Mouse (Mus musculus) adrenal gland (tissue): ENCODE measurements at regions not wholly inside any gene's neighbourhood (a gene's known extent, or its start where the extent isn't known, plus 50 kb on each side); places are given as distances from the start of the nearest gene placed in this dataset.

Source experiments
- intact Hi-C: fragments of 180-260 bp; cut with DNase I; formaldehyde crosslinking; loops from one replicate; pipeline ENCODE4 v1.15.1; 2025

DNA sequence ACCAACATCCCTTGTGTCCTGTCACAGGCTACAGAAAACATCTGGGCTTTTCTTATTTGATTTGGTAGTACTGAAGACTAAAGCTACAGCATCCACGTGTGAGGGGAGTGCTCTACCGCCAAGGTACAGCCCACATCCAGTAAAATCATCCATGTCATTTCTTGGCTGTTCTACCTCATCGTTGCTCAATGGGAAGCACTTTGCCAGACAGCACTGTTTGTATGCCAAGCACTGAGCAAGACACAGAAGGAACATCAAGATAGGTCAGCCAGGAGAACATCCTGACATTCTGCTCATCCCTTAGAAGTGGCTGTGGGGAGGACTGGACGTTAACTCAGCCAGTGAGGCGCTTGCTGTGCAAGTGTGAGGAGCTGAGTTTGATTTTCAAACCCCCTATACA lies 178.9 kb downstream of the Insig2 start:
- intact Hi-C loops = no loop called here

DNA sequence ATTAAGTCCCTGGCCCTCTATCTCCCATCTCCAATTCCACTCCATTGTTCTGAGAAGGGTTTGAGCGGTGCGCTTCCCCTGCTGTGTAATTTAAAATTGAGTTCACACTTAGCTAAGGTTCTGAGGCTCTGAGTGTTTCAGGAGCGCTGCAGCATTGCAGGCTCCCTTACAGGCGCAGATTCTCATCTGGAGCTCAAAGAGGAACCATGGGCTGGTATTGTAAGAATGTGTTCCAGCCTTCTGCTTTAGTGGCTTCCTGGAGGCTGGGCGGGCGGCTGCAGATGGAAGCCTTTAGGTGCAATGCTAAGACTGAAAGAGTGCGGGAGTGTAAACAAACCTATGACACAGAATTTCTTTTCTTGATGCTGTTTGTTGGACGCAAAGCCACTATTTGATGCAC lies 177.8 kb downstream of the Insig2 start:
- intact Hi-C loops = no loop called here

DNA sequence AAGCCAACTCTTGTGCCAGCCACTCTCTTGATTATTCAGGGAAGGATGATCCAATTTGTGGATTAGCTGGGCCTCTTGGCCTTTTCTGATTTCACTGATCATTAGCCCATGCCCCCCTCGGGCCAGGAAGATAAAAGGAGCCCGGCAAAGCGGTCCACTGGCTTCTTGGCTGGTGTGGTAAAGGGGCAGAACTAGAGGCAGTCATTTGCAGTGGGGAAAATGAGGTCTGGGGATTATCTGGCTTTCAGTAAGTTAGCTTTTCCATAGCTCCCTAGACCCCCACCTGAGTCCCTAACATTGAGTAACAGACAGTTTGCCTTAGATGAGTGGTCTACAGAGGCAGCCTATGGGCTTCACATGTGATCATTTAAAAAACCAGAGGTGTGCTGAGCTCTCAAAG lies 163.7 kb downstream of the Insig2 start:
- intact Hi-C loops = no loop called here

DNA sequence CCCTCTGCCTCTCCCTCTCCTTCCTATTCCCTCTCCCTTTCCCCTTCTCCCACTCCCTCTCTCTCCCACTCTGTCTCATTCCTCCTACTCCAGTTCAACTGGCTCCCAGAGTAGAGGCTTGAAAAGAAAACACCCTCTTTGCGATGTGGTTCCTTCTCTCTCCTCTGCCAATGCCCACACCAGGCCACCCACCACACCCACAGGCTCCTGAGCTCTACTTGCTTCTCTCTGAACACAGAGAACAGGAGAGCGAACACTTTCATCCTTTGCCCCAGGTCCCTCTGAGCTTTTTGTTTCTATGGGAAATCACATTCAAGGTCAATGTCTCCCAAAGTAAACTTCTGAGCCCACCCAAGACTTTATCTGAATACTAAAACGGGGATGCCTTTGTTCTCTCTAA lies 155.8 kb downstream of the Insig2 start:
- intact Hi-C loops = no loop called here

DNA sequence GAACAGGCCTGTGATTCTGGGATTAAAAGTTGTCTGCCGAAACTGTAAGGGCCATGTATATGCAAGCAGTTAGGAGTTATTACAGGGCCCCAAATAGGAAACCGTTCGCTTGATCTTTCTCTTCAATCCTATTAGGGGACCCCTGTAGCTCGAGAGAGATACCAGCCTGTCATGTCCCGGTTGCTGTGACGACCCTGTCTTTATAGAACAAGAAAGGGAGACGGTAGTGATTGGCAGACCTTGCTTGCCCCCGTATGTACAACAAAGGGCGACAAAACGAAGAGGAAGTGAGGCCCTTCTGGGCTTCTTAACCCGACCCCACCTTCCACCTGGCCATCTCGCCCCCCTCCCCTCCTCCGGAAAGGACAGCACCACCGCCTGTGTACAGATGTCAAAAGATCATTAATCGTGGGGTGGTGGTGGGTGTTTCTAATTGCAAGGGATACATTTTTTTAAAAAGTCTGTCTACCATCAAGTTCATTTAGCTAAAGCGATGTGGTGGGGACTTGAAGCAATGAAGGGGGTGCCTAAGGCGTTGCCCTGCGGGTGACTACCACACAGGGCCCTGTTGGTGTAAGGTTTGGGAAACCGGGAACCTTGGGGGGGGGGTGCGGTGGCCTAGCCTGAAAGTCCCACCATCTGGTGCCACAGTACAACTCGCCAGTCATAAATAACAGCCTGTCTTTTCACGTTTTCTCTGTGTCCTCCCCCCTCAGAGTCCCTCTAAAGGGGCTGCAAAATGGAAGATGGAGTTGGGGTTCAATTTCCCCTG lies 155.1 kb downstream of the Insig2 start:
- intact Hi-C loops = no loop called here

DNA sequence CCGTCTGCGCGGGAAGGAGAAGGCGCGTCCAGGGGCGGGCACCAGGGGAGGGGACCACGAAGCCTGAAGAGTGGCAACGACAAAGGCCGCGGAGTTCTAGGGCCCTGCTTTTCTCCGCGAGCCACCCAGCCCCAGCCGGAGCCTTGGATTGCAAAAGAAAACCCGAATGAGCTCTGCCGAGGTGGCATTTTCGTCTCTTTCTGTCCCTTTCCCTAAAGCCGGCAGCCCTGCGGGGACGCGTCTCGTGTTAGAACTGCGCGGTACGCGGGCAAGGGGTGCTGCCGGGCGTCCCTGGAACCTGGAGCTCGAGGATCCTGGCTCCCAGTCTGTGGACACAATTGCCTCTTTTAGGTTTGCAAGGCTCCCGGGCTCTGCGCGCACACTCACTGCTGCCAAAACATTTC lies 154.5 kb downstream of the Insig2 start:
- intact Hi-C loops = no loop called here

DNA sequence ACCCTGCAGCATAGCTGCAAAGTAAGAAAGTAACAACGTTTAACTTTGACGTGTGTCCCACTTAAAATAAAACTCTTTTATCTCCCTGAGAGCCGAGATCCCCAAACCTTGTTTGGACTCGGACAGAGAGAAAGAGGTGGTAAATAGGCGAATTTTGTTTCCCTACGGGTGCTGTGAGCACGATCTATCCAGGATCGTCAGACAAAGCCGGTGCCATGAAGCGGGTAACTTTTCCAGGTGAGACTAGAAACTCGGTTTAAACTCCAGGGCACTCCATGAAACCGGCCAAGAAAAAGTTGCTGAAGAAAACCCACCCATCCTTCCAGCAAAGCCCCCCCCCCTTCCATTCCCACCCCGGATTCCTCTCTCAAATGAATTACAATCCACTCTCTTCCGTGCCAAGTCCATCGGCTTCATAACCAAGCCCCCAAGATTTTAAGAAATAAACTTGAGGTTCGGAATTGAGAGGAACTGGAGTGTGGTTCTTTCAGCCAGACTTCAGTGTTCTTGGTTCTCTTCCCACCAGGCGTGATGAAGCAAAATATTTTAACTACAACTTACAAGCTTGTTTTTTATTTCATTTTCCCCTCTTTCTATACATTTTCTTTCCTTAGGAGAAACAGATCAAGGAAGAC lies 153.7 kb downstream of the Insig2 start:
- intact Hi-C loops = no loop called here

DNA sequence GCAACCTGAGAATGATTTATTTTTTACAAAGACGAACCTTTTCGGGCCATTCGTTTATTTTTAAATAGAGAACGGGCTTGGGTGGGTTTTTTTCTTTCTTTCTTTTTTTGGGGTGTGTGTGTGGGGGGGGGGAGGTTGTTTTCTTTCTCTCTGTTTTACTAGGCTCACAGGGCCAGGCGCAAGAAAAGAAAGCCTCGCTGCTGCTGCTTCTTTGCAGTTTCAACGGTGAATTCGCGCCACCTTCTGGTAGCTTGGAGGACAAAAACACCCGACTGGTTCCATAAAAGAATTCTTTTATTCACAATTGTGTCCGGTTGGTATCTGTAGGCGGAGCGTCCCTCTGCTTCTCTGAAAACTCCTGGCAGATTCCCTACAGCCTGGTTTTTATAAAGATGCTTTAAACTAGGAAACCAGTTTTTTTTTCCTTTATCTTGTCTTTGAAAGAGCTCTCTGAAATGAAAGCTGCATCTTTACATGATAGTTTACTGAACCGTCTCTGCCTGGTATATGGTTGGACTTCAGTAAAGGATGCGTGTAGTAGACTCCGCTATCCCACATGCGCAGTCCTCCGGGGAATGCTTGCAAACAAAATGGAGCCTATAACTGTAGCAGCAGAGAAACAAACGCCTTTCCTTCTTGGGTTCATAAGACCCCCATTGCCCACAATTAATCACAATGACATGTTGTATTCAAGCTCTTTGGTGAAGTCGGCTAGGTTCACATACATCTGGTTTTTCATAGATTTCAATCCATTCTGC lies 151.9 kb downstream of the Insig2 start:
- intact Hi-C loops = loop anchor here (2.0 kb wide), 1 partner anchor 594 kb away; no protein-coding TSS in a partner anchor

DNA sequence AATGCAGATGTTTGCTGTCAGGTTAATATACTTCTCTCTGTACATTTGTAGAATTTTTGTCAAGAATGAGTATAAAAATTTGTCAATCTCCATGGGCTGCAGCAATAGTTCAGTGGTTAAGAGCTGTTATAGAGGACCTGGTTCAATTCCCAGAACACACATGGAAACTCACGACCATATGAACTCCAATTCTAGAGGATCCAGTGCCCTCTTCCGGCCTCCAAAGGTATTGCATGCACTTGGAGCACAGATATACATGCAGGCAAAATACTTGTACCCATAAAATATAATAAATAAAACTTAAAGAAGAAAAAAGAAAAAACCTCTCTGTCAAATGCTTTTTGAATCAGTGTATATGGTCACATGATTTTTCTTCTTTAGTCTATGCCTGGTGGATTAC lies 143.5 kb downstream of the Insig2 start:
- intact Hi-C loops = no loop called here

DNA sequence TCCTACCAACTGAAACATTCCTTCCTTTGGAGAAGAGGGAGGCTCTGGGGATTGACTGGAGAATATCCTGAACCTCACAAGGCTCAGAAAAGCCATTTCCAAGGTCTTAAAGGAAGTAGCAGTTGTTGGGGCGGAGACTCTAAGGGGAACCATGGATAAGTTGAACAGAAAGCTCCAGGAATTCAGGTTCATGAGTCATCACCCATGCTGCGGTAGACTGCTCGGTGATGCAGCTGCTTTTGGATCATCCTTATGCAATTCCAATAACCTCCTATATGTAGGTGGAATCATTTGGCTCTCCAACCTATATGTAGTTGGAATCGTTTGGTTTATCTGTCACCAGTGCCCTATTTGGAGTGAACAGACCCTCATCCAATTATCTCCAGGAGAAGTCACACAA lies 137.6 kb downstream of the Insig2 start:
- intact Hi-C loops = no loop called here

DNA sequence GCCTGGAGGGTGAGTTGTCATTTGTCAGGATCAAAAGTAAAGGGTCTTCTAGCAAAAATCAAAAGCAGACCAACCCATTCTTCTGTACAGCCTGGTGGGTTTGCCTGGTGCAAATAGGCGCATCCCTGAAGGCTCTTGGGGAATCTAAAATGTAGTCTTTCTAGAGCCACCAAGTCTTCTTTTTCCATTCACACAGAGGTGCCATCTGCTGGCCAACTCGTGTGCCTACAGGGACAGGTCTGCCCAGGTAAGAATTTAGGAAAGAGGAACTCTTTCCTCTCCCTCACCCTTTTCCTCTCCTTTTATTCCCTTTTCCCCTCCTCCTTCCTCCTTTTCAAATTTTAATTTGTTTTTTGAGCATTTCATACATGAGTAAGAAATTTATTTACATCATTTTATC lies 116.5 kb downstream of the Insig2 start:
- intact Hi-C loops = no loop called here

DNA sequence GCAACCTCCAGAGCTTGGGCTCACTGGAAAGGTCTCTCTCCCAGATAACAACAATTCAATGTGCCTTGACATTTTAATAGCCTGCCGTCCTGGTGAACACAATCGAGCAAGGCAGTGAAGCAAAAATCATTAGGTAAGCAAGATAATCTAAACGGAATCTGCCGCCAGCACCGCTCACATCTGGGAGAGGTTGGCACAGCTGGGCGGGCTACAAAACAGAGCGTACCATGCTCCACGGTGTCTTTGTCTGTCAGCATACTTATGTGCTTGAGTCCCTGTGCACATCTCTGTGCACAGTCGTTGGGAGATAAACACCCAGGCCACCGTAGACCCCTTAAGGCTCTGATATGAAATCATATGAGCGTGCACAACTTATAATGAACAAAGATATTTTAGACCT lies 108.1 kb downstream of the Insig2 start:
- intact Hi-C loops = no loop called here

DNA sequence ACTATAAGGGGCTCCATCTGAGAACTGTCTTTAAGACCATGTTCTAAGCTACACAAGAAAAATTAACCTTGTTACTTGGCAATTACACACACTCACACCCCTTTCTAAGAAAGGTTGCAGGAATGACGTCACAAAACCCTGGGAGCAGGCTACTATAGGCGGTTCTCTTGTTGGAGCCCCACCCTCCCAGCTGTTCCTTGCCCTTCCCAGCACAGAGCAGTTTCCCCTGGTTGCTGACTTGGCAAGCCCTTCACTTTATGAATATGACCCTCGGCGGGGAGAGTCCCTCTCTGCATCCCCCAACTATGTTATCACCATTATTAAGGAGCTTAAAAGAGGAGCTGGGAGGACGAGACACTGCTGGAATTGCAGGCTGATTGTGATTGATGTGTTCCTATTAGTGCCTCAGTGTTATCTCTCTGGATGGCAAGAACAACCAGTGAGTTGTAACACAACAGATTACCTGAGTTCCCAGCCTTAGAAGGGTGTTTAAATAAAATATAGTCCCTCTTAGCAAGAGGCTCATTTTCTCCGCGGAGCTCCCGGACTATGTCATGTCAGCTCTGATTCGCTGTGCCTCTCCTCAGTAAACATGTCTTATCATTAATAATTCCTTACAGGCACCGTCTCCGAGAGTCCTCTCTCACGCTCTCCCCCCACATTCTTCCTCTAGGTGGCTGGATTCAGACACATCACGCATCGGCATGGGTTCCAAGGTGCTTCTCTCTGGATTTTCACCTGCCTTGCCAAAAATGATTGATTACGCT lies 105.7 kb downstream of the Insig2 start:
- intact Hi-C loops = no loop called here

DNA sequence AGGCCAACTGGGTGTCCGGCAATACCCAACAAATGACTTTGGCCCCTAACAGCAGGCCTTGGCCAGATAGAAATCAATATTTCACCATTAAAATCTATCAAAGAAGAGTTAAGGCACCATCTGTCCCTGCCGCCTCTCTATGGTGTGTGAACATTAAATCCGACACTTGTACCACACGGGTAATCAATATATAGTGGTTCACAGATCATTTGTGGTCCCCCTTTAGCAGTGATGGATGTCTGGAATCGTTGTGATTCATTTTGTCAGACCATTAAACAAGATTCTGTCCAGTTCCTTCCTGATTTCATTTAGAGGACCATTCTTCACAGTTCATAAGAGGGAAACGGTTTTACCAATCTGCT lies 105.2 kb downstream of the Insig2 start:
- intact Hi-C loops = no loop called here

DNA sequence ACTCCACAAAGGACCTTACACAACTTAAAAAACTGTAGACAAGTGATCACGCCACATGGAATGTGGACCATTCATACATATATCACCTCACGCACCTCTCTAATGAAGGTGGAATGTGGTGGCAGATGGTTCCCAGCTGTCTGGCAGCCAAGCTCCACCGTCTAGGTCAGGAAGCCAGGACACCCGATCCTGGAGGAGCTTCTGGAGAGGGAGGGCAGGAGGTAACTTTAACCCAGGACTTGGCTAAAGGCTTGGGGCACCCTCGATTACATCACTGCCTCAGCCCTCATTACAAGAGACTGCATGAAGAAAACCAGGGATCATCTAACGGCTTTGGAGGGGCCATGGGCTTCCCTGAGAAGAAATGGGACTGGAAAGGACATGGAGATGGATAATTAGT lies 88.8 kb downstream of the Insig2 start:
- intact Hi-C loops = no loop called here

DNA sequence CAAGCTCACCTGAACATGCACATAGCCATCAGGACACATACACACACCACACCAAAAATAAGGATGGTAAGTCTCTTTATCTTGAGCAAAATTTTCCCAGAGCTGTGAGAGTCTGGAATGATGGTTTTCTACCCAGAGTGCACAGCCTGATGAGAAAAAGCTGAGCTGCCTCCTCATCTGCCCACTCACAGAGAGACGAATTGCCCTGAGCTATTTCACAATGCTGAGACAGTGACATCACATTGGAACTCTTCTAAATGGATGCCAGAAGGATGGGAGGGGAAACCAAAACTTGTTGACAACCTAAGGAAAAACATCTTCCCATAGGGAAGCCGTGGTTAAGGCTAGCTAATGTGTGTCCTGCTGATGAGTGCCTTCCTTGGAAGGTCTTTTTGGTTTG lies 84.8 kb downstream of the Insig2 start:
- intact Hi-C loops = loop anchor here (5.0 kb wide), 1 partner anchor 245 kb away; no protein-coding TSS in a partner anchor

DNA sequence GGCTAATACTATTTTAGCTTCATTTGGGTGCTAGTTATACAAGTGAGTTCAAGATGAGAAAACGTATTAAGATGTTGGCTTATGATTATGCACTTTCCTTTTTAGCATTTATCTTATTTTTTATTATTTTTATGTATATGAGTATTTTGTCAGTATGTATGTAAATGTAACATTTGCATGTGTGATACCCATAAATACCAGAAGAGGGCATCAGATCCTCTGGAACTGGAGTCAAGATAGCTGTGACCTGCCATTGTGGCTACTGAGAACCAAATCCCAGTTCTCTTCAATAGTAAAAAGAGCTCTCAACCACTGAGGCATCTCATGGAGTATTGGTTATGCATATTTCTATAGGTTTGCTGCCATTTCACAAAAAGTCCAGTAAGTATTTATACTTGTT lies 83.3 kb downstream of the Insig2 start:
- intact Hi-C loops = loop anchor here (2.0 to 5.0 kb wide), 2 partner anchors 152 to 243 kb away; no protein-coding TSS in a partner anchor

DNA sequence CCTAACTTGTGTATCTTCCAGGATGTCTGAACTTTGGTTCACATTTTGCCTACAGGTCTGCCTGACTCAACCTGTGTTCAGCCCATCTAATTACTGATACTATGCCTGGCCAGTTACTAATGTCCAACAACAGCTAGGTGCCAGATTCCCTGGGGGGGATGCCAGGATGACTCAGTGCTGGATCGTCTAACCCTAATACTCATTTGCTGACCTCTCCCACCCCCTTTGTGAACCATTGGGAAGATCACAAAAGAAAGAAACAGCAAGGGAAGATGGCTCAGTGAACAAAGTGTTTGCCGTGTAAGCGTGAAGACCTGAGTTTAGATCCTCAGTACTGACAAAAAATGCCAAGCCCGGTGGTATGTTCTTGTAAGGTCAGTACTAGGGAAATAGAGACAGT lies 81.7 kb downstream of the Insig2 start:
- intact Hi-C loops = no loop called here

DNA sequence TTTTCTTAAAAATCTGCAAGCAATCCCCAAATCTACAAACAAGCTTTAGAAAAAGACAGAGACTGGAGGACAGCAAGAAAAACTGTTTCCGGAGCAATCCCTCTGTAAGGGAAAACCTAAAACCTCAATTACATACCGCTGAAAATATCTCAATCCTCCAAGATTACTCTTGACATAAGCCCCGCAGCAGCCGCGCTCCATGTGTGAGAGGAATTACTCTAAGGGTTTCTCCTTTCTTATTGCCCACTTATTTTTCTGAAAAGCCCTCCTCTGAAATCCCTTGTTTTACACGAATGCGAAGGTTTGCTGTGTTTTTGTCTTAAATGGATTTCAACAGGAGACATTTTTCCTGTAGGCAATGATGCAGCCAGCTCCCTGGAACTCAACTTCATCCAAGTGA lies 80.3 kb downstream of the Insig2 start:
- intact Hi-C loops = no loop called here

DNA sequence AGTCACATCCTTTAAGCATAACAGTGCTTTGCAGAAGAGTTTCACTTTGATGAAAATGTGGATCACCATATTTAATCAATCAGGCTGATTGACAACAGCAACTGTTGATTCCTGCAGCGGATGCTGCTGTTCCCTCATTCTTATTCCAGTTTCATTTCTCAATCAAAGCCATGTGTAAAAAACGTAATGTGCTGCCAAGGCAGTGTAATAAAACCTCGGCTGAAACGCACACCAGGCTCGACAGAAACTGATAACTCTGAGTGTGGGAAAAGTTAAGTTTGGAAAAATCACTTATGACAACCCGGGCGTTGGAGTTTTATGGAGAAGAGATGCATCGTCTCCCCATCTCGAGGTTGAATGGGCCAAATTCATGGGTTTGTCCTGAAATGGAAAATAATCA lies 78.2 kb downstream of the Insig2 start:
- intact Hi-C loops = no loop called here
